Mouse (Mus musculus): Measurements from ENCODE around the gene Bsnd. TPM values are rescaled to one million over a fixed set of nuclear protein-coding genes. Genes with fewer than 3 reads are reported as not detected.

Gene Bsnd
- polyA plus RNA-seq, 1 experiment from 2014 or later = not detected

- Histone ChIP-seq H3K4me3 (no peak overlapping the region), H3K36me3 (no peaks in the 10 kb centered on the region), H3K9ac (no peak overlapping the region), H3K4me2 (no peak overlapping the region), H3K27me3 (0 out of 2 replicates have a peak, but pooled peaks cover 5% of the 10 kb centered on the region), H3K4me1 (no peaks in the 10 kb centered on the region), H3K9me3 (no peaks in the 10 kb centered on the region), H3K27ac (no peak overlapping the region)
- 56% methylated on average over 4 of the region's 4 CpGs for WGBS
- ATAC-seq (ENCODE audit: insufficient number of reproducible peaks, low FRiP score, low TSS enrichment, low read depth) = no peak
These were observed 17.8 kb upstream of the Bsnd start for GRCm38 (mm10) chr4:106509888-106510287.

- H3K9me3 ChIP-seq = 0 out of 2 replicates have a peak, but pooled peaks cover 4% of the 10 kb centered on the region
- no peaks in the 10 kb centered on the region for H3K4me1 ChIP-seq
- H3K4me2 ChIP-seq = no peak overlapping the region
- H3K4me3 ChIP-seq = no peak overlapping the region
- H3K36me3 ChIP-seq = no peaks in the 10 kb centered on the region
- H3K9ac ChIP-seq = no peak overlapping the region
- 70% methylated on average over 14 of the region's 14 CpGs for WGBS
- no peak for ATAC-seq (ENCODE audit: insufficient number of reproducible peaks, low FRiP score, low TSS enrichment, low read depth)
- H3K27ac ChIP-seq = no peak overlapping the region
- H3K27me3 ChIP-seq = no peaks in the 10 kb centered on the region
These were observed 13.5 kb upstream of the Bsnd start for GRCm38 (mm10) chr4:106505453-106506058.

GRCm38 (mm10) chr4:106503578-106503977, 11.5 kb upstream of the Bsnd start:
- H3K4me2 ChIP-seq = no peak overlapping the region
- WGBS = 92% methylated on average over 3 of the region's 3 CpGs

GRCm38 (mm10) chr4:106500066-106500465, 8.0 kb upstream of the Bsnd start:
- WGBS = 83% methylated on average over 10 of the region's 10 CpGs
- Histone ChIP-seq H3K27me3 (no peaks in the 10 kb centered on the region), H3K36me3 (no peaks in the 10 kb centered on the region), H3K9ac (no peak overlapping the region), H3K4me3 (no peak overlapping the region), H3K4me2 (no peak overlapping the region), H3K4me1 (peaks cover 16% of the 10 kb centered on the region), H3K27ac (no peak overlapping the region), H3K9me3 (0 out of 2 replicates have a peak, but pooled peaks cover 4% of the 10 kb centered on the region)
- no peak for ATAC-seq (ENCODE audit: insufficient number of reproducible peaks, low FRiP score, low TSS enrichment, low read depth)

More at GRCm38 (mm10) chr4:106503578-106503977, 11.5 kb upstream of the Bsnd start:
- H3K4me1 ChIP-seq = peaks cover 9% of the 10 kb centered on the region
- no peak overlapping the region for H3K27ac ChIP-seq
- H3K27me3 ChIP-seq = no peaks in the 10 kb centered on the region
- H3K9me3 ChIP-seq = 0 out of 2 replicates have a peak, but pooled peaks cover 4% of the 10 kb centered on the region
- no peak overlapping the region for H3K4me3 ChIP-seq
- ATAC-seq (ENCODE audit: insufficient number of reproducible peaks, low FRiP score, low TSS enrichment, low read depth) = no peak
- H3K36me3 ChIP-seq = no peaks in the 10 kb centered on the region
- H3K9ac ChIP-seq = no peak overlapping the region

- Histone ChIP-seq H3K4me1 (peaks cover 16% of the 10 kb centered on the region), H3K4me3 (no peak overlapping the region), H3K4me2 (no peak overlapping the region), H3K27me3 (no peaks in the 10 kb centered on the region), H3K36me3 (no peaks in the 10 kb centered on the region), H3K27ac (no peak overlapping the region), H3K9ac (no peak overlapping the region), H3K9me3 (0 out of 2 replicates have a peak, but pooled peaks cover 3% of the 10 kb centered on the region)
- WGBS = 20% methylated on average over 3 of the region's 3 CpGs
- no peak for ATAC-seq (ENCODE audit: insufficient number of reproducible peaks, low FRiP score, low TSS enrichment, low read depth)
These were observed 6.4 kb upstream of the Bsnd start for GRCm38 (mm10) chr4:106498471-106498844.

- Histone ChIP-seq H3K4me2 (no peak overlapping the region), H3K36me3 (no peaks in the 10 kb centered on the region), H3K9me3 (no peaks in the 10 kb centered on the region), H3K4me1 (peaks cover 16% of the 10 kb centered on the region), H3K9ac (no peak overlapping the region), H3K27ac (no peak overlapping the region), H3K27me3 (no peaks in the 10 kb centered on the region), H3K4me3 (no peak overlapping the region)
- 0 out of 2 replicates have a peak, but pooled peaks have one; percentile 20 for ATAC-seq (ENCODE audit: insufficient number of reproducible peaks, low FRiP score, low TSS enrichment, low read depth)
- 52% methylated on average over 8 of the region's 8 CpGs for WGBS
These were observed 5.8 kb upstream of the Bsnd start for GRCm38 (mm10) chr4:106497776-106498470.

- no peak for ATAC-seq (ENCODE audit: insufficient number of reproducible peaks, low FRiP score, low TSS enrichment, low read depth)
- Histone ChIP-seq H3K4me1 (peaks cover 16% of the 10 kb centered on the region), H3K36me3 (no peaks in the 10 kb centered on the region), H3K4me3 (no peak overlapping the region), H3K4me2 (no peak overlapping the region), H3K27ac (no peak overlapping the region), H3K9ac (no peak overlapping the region), H3K27me3 (no peaks in the 10 kb centered on the region), H3K9me3 (no peaks in the 10 kb centered on the region)
- WGBS = 48% methylated on average over 6 of the region's 6 CpGs
These were observed 4.8 kb upstream of the Bsnd start for GRCm38 (mm10) chr4:106496833-106497232.

- H3K9ac ChIP-seq = no peak overlapping the region
- H3K27me3 ChIP-seq = no peaks in the 10 kb centered on the region
- H3K4me2 ChIP-seq = no peak overlapping the region
- peaks cover 8% of the 10 kb centered on the region for H3K4me1 ChIP-seq
- no peaks in the 10 kb centered on the region for H3K9me3 ChIP-seq
- no peak overlapping the region for H3K4me3 ChIP-seq
- ATAC-seq (ENCODE audit: insufficient number of reproducible peaks, low FRiP score, low TSS enrichment, low read depth) = no peak
- H3K36me3 ChIP-seq = no peaks in the 10 kb centered on the region
- WGBS = 79% methylated on average over 2 of the region's 2 CpGs
- H3K27ac ChIP-seq = no peak overlapping the region
These were observed 1.6 kb upstream of the Bsnd start for GRCm38 (mm10) chr4:106493639-106494038.

GRCm38 (mm10) chr4:106490620-106491019, 1.5 kb downstream of the Bsnd start:
- Histone ChIP-seq H3K4me3 (no peak overlapping the region), H3K9ac (no peak overlapping the region), H3K4me1 (no peaks in the 10 kb centered on the region), H3K9me3 (no peaks in the 10 kb centered on the region), H3K4me2 (no peak overlapping the region), H3K36me3 (no peaks in the 10 kb centered on the region), H3K27ac (no peak overlapping the region), H3K27me3 (no peaks in the 10 kb centered on the region)
- ATAC-seq (ENCODE audit: insufficient number of reproducible peaks, low FRiP score, low TSS enrichment, low read depth) = no peak
- 57% methylated on average over 4 of the region's 4 CpGs for whole genome bisulfite sequencing

GRCm38 (mm10) chr4:106483831-106484230, 8.3 kb downstream of the Bsnd start:
- Histone ChIP-seq H3K36me3 (no peaks in the 10 kb centered on the region), H3K9me3 (no peaks in the 10 kb centered on the region), H3K4me3 (no peak overlapping the region), H3K27me3 (0 out of 2 replicates have a peak, but pooled peaks cover 7% of the 10 kb centered on the region), H3K4me1 (no peaks in the 10 kb centered on the region), H3K9ac (no peak overlapping the region), H3K4me2 (no peak overlapping the region), H3K27ac (no peak overlapping the region)
- no peak for ATAC-seq (ENCODE audit: insufficient number of reproducible peaks, low FRiP score, low TSS enrichment, low read depth)
- WGBS = 70% methylated on average over 1 of the region's 1 CpGs

GRCm38 (mm10) chr4:106483215-106483727, 8.8 kb downstream of the Bsnd start:
- Histone ChIP-seq H3K36me3 (no peaks in the 10 kb centered on the region), H3K9me3 (no peaks in the 10 kb centered on the region), H3K9ac (no peak overlapping the region), H3K27me3 (0 out of 2 replicates have a peak, but pooled peaks cover 7% of the 10 kb centered on the region), H3K27ac (no peak overlapping the region), H3K4me3 (no peak overlapping the region), H3K4me2 (no peak overlapping the region), H3K4me1 (no peaks in the 10 kb centered on the region)
- ATAC-seq (ENCODE audit: insufficient number of reproducible peaks, low FRiP score, low TSS enrichment, low read depth) = no peak
- 40% methylated on average over 7 of the region's 7 CpGs for whole genome bisulfite sequencing

GRCm38 (mm10) chr4:106480545-106480944, 11.5 kb downstream of the Bsnd start:
- Histone ChIP-seq H3K9me3 (no peaks in the 10 kb centered on the region), H3K27ac (no peak overlapping the region), H3K4me2 (no peak overlapping the region), H3K4me3 (no peak overlapping the region), H3K9ac (no peak overlapping the region), H3K4me1 (no peaks in the 10 kb centered on the region), H3K27me3 (0 out of 2 replicates have a peak, but pooled peaks cover 7% of the 10 kb centered on the region), H3K36me3 (no peaks in the 10 kb centered on the region)
- ATAC-seq (ENCODE audit: insufficient number of reproducible peaks, low FRiP score, low TSS enrichment, low read depth) = no peak
- WGBS = 70% methylated on average over 3 of the region's 3 CpGs
